Mouse (Mus musculus): ENCODE data around the gene Ears2.

The Ears2 gene

GRCm38 (mm10) chr7:122044106-122044505, 23.0 kb downstream of the Ears2 start:
- DNase-seq = no peak

- peak; percentile 20 for DNase-seq
Observed at GRCm38 (mm10) chr7:122034348-122034747, 32.7 kb downstream of the Ears2 start.

GRCm38 (mm10) chr7:122033371-122033770, 33.7 kb downstream of the Ears2 start:
- no peak for DNase-seq

- peak; percentile 61 for DNase-seq
Observed at GRCm38 (mm10) chr7:122022131-122022530, 44.9 kb downstream of the Ears2 start.

- DNase-seq = peak; percentile 94
Observed at GRCm38 (mm10) chr7:122020667-122021354, 46.3 kb downstream of the Ears2 start, which contains the start of gene Gga2. Gene Gga2 (minus strand): TSS chr7:122021222.

- DNase-seq = no peak
Observed at GRCm38 (mm10) chr7:122020273-122020666, 46.8 kb downstream of the Ears2 start.

GRCm38 (mm10) chr7:122018978-122019377, 48.1 kb downstream of the Ears2 start:
- no peak for DNase-seq

- no peak for DNase-seq
Observed at GRCm38 (mm10) chr7:122018247-122018646, 48.8 kb downstream of the Ears2 start.

- DNase-seq = peak; percentile 43
Observed at GRCm38 (mm10) chr7:122015734-122016133, 51.3 kb downstream of the Ears2 start.

GRCm38 (mm10) chr7:122015105-122015504, 52.0 kb downstream of the Ears2 start:
- DNase-seq = peak; percentile 49

- no peak for DNase-seq
Observed at GRCm38 (mm10) chr7:122012949-122013348, 54.1 kb downstream of the Ears2 start.

GRCm38 (mm10) chr7:122012370-122012769, 54.7 kb downstream of the Ears2 start:
- DNase-seq = no peak

- DNase-seq = no peak
Observed at GRCm38 (mm10) chr7:122000396-122000795, 66.7 kb downstream of the Ears2 start.

- DNase-seq = no peak
Observed at GRCm38 (mm10) chr7:121995961-121996360, 71.1 kb downstream of the Ears2 start.
